Mouse (Mus musculus) CH12.LX (cell line): Measurements from ENCODE around the gene Nova2.

Experiments used
- E2F4 ChIP-seq: IDR thresholded peaks from 2 replicates; pipeline ENCODE4 v1.6.1; 2011; ENCODE audit warnings: low read depth, low read length, improper control_type of control experiment; ENCODE audit not compliant: insufficient replicate concordance
- MXI1 ChIP-seq: IDR thresholded peaks from 2 replicates; pipeline ENCODE4 v1.6.1; 2011; ENCODE audit warnings: mild to moderate bottlenecking, low read depth, low read length, improper control_type of control experiment
- POLR2A ChIP-seq: IDR thresholded peaks from 2 replicates; pipeline ENCODE4 v1.6.1; 2011; ENCODE audit warnings: low read depth, mild to moderate bottlenecking, improper control_type of control experiment, low read length
- POLR2AphosphoS2 ChIP-seq: IDR thresholded peaks from 2 replicates; pipeline ENCODE4 v1.6.1; 2011; ENCODE audit warnings: low read depth, low read length, improper control_type of control experiment
- USF1 ChIP-seq: IDR thresholded peaks from 2 replicates; pipeline ENCODE4 v1.6.1; 2014; ENCODE audit warnings: low read depth, mild to moderate bottlenecking, inconsistent platforms, low read length, improper control_type of control experiment
- ZC3H11A ChIP-seq: IDR thresholded peaks from 2 replicates; pipeline ENCODE4 v1.6.1; 2012; ENCODE audit warnings: low read depth, mild to moderate bottlenecking, inconsistent platforms, low read length, improper control_type of control experiment

DNA sequence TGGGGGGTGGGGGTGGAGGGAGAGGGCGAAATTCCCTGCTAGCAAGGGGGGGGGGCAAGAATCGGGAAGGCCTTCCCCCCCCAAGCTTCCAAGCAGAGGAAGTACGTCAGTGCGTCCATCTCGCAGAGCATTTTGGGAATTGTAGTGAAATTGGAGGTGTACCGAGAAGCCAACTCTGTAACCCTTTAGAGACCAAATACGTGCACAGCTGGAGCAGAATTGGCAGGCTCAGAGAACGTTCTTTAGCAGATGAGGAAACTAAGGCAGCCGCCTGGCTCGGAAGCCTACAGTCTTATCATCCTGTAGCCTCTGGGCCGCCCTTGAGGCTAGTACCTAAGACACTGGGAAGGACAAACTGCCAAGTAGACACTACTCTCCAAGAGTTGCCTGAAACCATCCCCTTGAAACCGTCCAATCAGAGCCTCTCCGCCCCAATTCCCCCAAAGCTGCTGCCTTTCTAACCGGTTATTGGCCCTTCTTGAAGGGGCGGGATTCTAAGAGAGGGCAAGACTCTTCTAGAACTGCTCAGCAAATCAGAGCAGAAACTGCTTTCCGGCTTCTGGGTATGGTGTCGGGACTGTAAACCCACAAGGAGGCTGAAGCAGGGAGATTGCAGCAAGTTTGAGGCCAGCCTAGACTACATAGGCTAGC is 77.3 kb downstream of the Nova2 start:
- TF ChIP-seq E2F4 (no peak), ZC3H11A (no peak), USF1 (no peak), POLR2AphosphoS2 (peak; percentile 29; the same call in 1 of the 2 replicates), POLR2A (peak; percentile 82), MXI1 (no peak; the same call in 1 of the 2 replicates)
